Mouse (Mus musculus): ENCODE measurements at regions not wholly inside any gene's neighbourhood (a gene's known extent, or its start where the extent isn't known, plus 50 kb on each side); places are given as distances from the start of the nearest gene placed in this dataset.
A peak's percentile ranks its signal among the peaks of the same experiment; 100 is the strongest.

DNA sequence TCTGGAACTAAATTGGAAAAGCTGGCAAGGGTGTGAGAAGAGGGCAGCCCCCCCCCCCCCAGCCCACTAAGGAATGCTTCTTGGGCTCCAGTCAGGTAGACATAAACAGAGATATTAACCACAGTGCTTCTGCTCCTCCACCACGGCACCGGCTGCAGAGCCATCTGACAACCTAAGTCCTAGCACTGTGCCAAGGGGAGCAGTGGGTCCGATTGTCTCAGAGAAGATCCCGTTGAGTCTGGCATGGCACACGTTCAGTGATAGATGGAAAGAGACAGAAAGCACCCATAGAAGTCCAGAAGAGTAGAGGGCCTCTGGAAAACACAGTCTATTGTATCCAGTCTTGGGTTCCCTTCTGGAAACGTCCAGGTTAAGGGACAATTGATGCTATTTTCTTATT, 241.4 kb upstream of the Arglu1 start:
- ATAC-seq (ENCODE audit: low read depth) = no peak
- 78% methylated on average over 6 of the region's 6 CpGs for WGBS
- Histone ChIP-seq H3K4me3 (ENCODE audit: low read depth, low read length) (no peak overlapping the region), H3K27me3 (ENCODE audit: control insufficient read depth, insufficient read depth, low read length) (no peaks in the 10 kb centered on the region), H3K4me2 (ENCODE audit: low read depth, low read length) (no peak overlapping the region), H3K36me3 (ENCODE audit: control insufficient read depth, insufficient read depth, low read length) (no peaks in the 10 kb centered on the region), H3K9me3 (ENCODE audit: control insufficient read depth, low read length) (no peaks in the 10 kb centered on the region), H3K4me1 (ENCODE audit: control insufficient read depth, insufficient read depth, low read length) (no peaks in the 10 kb centered on the region), H3K9ac (replicated peaks; ENCODE audit: low read depth, low read length) (no peak overlapping the region), H3K27ac (ENCODE audit: low read depth, low read length) (no peak overlapping the region)

GRCm38 (mm10) chr8:8928074-8928862, 237.9 kb upstream of the Arglu1 start:
- Histone ChIP-seq H3K4me3 (ENCODE audit: low read depth, low read length) (no peak overlapping the region), H3K27me3 (ENCODE audit: control insufficient read depth, insufficient read depth, low read length) (no peaks in the 10 kb centered on the region), H3K4me1 (ENCODE audit: control insufficient read depth, insufficient read depth, low read length) (no peaks in the 10 kb centered on the region), H3K4me2 (ENCODE audit: low read depth, low read length) (no peak overlapping the region), H3K9me3 (ENCODE audit: control insufficient read depth, low read length) (no peaks in the 10 kb centered on the region), H3K36me3 (ENCODE audit: control insufficient read depth, insufficient read depth, low read length) (no peaks in the 10 kb centered on the region), H3K27ac (ENCODE audit: low read depth, low read length) (no peak overlapping the region), H3K9ac (replicated peaks; ENCODE audit: low read depth, low read length) (no peak overlapping the region)
- ATAC-seq (ENCODE audit: low read depth) = peak; percentile 73; the same call in 1 of the 2 replicates
- 72% methylated on average over 18 of the region's 18 CpGs for WGBS

DNA sequence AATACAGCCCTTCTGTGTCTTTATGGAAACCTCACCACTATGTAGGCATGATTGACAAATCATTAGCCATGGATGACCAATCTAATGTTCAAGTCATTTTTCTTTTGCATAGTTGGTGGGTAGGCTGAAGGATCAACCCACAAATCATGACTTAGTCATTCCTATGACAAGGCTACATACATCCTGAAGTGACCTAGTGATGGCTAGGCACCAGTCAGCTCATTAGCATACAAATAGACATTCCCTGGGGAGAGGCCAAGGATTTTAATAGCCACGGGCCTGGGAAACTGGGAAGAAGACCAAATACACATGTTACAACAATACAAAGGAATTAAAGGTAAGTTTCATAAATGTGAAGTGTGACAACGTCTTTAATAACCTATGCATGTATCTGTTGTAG, 231.1 kb upstream of the Arglu1 start:
- H3K36me3 ChIP-seq (ENCODE audit: control insufficient read depth, insufficient read depth, low read length) = no peaks in the 10 kb centered on the region
- ATAC-seq (ENCODE audit: low read depth) = no peak

DNA sequence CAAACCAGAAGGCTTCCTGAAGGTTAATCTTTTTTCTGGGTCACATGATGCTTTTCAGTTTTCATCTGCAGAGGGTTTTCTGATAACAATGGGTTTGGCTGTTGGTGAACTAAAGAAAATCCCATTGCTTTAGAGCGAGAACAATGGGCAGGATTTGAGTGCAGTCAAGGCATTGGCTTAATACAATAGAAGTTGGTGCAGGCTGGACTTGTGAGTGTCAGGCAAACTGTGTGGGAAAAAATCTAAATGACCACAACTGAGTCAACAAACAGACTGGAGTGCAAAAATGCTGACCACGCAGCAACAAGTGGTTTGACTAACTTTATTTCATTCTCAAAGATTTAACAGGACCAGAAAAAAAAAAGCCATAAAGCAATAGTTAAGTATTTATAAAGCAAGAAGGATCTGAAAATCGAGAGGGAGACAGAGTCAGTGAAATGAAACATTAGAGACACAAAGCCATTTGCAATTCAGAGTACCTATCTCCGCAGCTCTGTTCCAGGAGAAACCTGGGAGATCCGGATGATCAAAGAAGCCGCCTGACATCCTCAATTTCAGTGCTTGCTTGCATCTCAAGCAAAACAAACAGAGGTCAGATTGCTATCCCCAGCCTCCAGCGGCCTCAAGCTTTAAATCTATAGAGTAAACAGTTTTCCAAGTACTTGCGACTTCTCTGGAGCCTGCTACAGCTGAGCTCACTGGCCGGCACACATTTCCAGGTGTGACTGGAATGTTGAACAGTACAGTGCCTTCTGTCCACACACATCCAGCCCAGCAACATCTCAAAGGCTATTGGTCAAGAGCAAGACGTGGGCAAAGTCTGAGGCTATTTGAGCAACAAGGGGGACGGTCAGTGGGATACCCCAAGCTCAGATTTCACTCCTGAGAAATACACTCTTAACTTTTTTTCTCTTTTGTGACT, 229.5 kb upstream of the Arglu1 start:
- H3K4me3 ChIP-seq (ENCODE audit: low read depth, low read length) = no peak overlapping the region
- no peaks in the 10 kb centered on the region for H3K27me3 ChIP-seq (ENCODE audit: control insufficient read depth, insufficient read depth, low read length)
- H3K4me2 ChIP-seq (ENCODE audit: low read depth, low read length) = no peak overlapping the region
- no peaks in the 10 kb centered on the region for H3K4me1 ChIP-seq (ENCODE audit: control insufficient read depth, insufficient read depth, low read length)
- no peak overlapping the region for H3K27ac ChIP-seq (ENCODE audit: low read depth, low read length)
- no peaks in the 10 kb centered on the region; the same call in 1 of the 2 replicates for H3K9me3 ChIP-seq (ENCODE audit: control insufficient read depth, low read length)
- no peaks in the 10 kb centered on the region for H3K36me3 ChIP-seq (ENCODE audit: control insufficient read depth, insufficient read depth, low read length)
- no peak for ATAC-seq (ENCODE audit: low read depth)
- WGBS = 16% methylated on average over 11 of the region's 11 CpGs
- no peak overlapping the region for H3K9ac ChIP-seq (replicated peaks; ENCODE audit: low read depth, low read length)

More for the DNA sequence above, 231.1 kb upstream of the Arglu1 start:
- no peaks in the 10 kb centered on the region for H3K9me3 ChIP-seq (ENCODE audit: control insufficient read depth, low read length)
- H3K27ac ChIP-seq (ENCODE audit: low read depth, low read length) = no peak overlapping the region
- H3K4me3 ChIP-seq (ENCODE audit: low read depth, low read length) = no peak overlapping the region
- H3K4me2 ChIP-seq (ENCODE audit: low read depth, low read length) = no peak overlapping the region
- H3K27me3 ChIP-seq (ENCODE audit: control insufficient read depth, insufficient read depth, low read length) = no peaks in the 10 kb centered on the region
- no peak overlapping the region for H3K9ac ChIP-seq (replicated peaks; ENCODE audit: low read depth, low read length)
- no peaks in the 10 kb centered on the region for H3K4me1 ChIP-seq (ENCODE audit: control insufficient read depth, insufficient read depth, low read length)
- WGBS = 21% methylated on average over 2 of the region's 2 CpGs

DNA sequence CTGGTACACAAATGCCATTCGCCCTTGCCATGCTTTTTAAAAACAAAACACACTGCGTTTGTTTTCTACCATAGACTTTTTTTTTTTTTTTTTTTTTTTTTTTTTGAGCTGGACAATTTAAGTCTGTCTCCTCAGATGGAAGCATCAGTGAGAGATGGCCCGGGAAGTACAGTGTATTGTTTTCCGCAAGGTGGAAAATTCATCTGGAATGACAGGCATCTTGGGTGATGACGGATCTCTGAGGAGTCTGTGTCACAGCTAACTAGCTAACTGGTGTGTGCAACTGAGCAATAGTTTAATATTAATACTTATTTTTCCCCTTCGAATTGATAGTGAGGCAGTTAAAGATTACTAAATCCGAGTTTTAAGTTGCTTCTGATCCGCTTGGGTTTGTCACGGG, 228.7 kb upstream of the Arglu1 start:
- no peak overlapping the region for H3K9ac ChIP-seq (replicated peaks; ENCODE audit: low read depth, low read length)
- no peak overlapping the region for H3K4me2 ChIP-seq (ENCODE audit: low read depth, low read length)
- no peak for ATAC-seq (ENCODE audit: low read depth)
- H3K4me1 ChIP-seq (ENCODE audit: control insufficient read depth, insufficient read depth, low read length) = no peaks in the 10 kb centered on the region
- no peak overlapping the region for H3K27ac ChIP-seq (ENCODE audit: low read depth, low read length)
- no peaks in the 10 kb centered on the region; the same call in 1 of the 2 replicates for H3K9me3 ChIP-seq (ENCODE audit: control insufficient read depth, low read length)
- 67% methylated on average over 9 of the region's 9 CpGs for WGBS
- no peak overlapping the region for H3K4me3 ChIP-seq (ENCODE audit: low read depth, low read length)
- no peaks in the 10 kb centered on the region for H3K27me3 ChIP-seq (ENCODE audit: control insufficient read depth, insufficient read depth, low read length)
- H3K36me3 ChIP-seq (ENCODE audit: control insufficient read depth, insufficient read depth, low read length) = no peaks in the 10 kb centered on the region

- no peaks in the 10 kb centered on the region for H3K27me3 ChIP-seq (ENCODE audit: control insufficient read depth, insufficient read depth, low read length)
- H3K9ac ChIP-seq (replicated peaks; ENCODE audit: low read depth, low read length) = no peak overlapping the region
- no peaks in the 10 kb centered on the region for H3K9me3 ChIP-seq (ENCODE audit: control insufficient read depth, low read length)
- no peak overlapping the region for H3K4me3 ChIP-seq (ENCODE audit: low read depth, low read length)
- no peak overlapping the region for H3K4me2 ChIP-seq (ENCODE audit: low read depth, low read length)
- H3K27ac ChIP-seq (ENCODE audit: low read depth, low read length) = no peak overlapping the region
- H3K4me1 ChIP-seq (ENCODE audit: control insufficient read depth, insufficient read depth, low read length) = no peaks in the 10 kb centered on the region
- no peak for ATAC-seq (ENCODE audit: low read depth)
- WGBS = 79% methylated on average over 7 of the region's 7 CpGs
- H3K36me3 ChIP-seq (ENCODE audit: control insufficient read depth, insufficient read depth, low read length) = no peaks in the 10 kb centered on the region
These were observed 217.3 kb upstream of the Arglu1 start for GRCm38 (mm10) chr8:8907478-8908165.

- no peak for ATAC-seq (ENCODE audit: low read depth)
- no peaks in the 10 kb centered on the region for H3K4me1 ChIP-seq (ENCODE audit: control insufficient read depth, insufficient read depth, low read length)
- H3K4me3 ChIP-seq (ENCODE audit: low read depth, low read length) = no peak overlapping the region
- no peak overlapping the region for H3K27ac ChIP-seq (ENCODE audit: low read depth, low read length)
- no peaks in the 10 kb centered on the region for H3K27me3 ChIP-seq (ENCODE audit: control insufficient read depth, insufficient read depth, low read length)
- H3K4me2 ChIP-seq (ENCODE audit: low read depth, low read length) = no peak overlapping the region
- no peaks in the 10 kb centered on the region for H3K36me3 ChIP-seq (ENCODE audit: control insufficient read depth, insufficient read depth, low read length)
- H3K9ac ChIP-seq (replicated peaks; ENCODE audit: low read depth, low read length) = no peak overlapping the region
- 6% methylated on average over 3 of the region's 3 CpGs for WGBS
- no peaks in the 10 kb centered on the region for H3K9me3 ChIP-seq (ENCODE audit: control insufficient read depth, low read length)
These were observed 202.7 kb upstream of the Arglu1 start for GRCm38 (mm10) chr8:8892996-8893395.

- Histone ChIP-seq H3K9me3 (ENCODE audit: control insufficient read depth, low read length) (no peaks in the 10 kb centered on the region), H3K27me3 (ENCODE audit: control insufficient read depth, insufficient read depth, low read length) (no peaks in the 10 kb centered on the region; the same call in 1 of the 2 replicates), H3K9ac (replicated peaks; ENCODE audit: low read depth, low read length) (no peak overlapping the region), H3K4me2 (ENCODE audit: low read depth, low read length) (no peak overlapping the region), H3K4me3 (ENCODE audit: low read depth, low read length) (no peak overlapping the region), H3K27ac (ENCODE audit: low read depth, low read length) (no peak overlapping the region), H3K4me1 (ENCODE audit: control insufficient read depth, insufficient read depth, low read length) (no peaks in the 10 kb centered on the region), H3K36me3 (ENCODE audit: control insufficient read depth, insufficient read depth, low read length) (no peaks in the 10 kb centered on the region)
- 0 out of 2 replicates have a peak, but pooled peaks have one; percentile 21 for ATAC-seq (ENCODE audit: low read depth)
- WGBS = 14% methylated on average over 5 of the region's 5 CpGs
These were observed 187.0 kb upstream of the Arglu1 start for GRCm38 (mm10) chr8:8877286-8877685.

Measured in neural tube, embryonic 14.5 days (tissue).